Mouse (Mus musculus) stomach, postnatal 0 days (tissue): ENCODE measurements around the gene Nmt1.

Experiments
- CTCF ChIP-seq: IDR thresholded peaks from 2 replicates; pipeline ENCODE4 v1.5.1; 2016; ENCODE audit warnings: antibody characterized with exemption, low read depth, mild to moderate bottlenecking, moderate library complexity
- EP300 ChIP-seq: optimal IDR thresholded peaks from 2 replicates; pipeline ENCODE3; 2016; ENCODE audit warnings: antibody characterized with exemption

DNA sequence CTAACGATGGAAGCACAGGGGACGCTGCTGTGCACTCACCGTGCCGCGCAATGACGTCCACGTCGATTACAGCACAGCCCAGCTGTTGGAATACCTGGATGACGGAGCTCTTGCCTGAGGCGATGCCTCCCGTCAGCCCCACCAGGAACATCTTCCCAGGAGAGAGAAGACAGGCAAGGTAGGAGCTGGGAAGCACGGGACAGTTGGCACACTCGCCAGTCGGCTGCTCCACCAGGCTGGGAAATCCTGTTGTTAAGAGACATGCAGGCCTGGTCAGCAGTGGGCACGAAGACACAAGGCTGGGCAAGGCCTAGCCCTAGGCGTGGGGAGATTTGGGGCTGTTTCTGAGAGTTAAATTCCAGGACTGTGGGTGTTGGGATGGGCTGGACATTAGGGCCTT lies 27.9 kb upstream of the Nmt1 start:
- no peak for TF ChIP-seq CTCF
- no peak for TF ChIP-seq EP300
